Mouse (Mus musculus) spleen, embryonic (tissue): ENCODE results near the gene Mbtps1.

ENCODE experiments used
- CTCF ChIA-PET: fragments of 350-600 bp; sonication (Branson Sonifier 250); formaldehyde crosslinking; loops from one replicate; lab custom pipeline; 2022; lab: Charles Lee

Gene Mbtps1

GRCm38 (mm10) chr8:119563849-119564251 lies 5.3 kb upstream of the Mbtps1 start:
- CTCF ChIA-PET = interaction anchor here (0.7 kb wide), 1 partner anchor 157 kb away, joined by 4 read pairs; no protein-coding TSS in a partner anchor

GRCm38 (mm10) chr8:119559402-119559720 lies 826 bp upstream of the Mbtps1 start:
- CTCF ChIA-PET = interaction anchor here (0.5 kb wide), 1 partner anchor 10 kb away, joined by 3 read pairs; no protein-coding TSS in a partner anchor

- CTCF ChIA-PET = no interaction called here
These were observed 523 bp downstream of the Mbtps1 start for GRCm38 (mm10) chr8:119557821-119558602.

- CTCF ChIA-PET = no interaction called here
These were observed 1.4 kb downstream of the Mbtps1 start for GRCm38 (mm10) chr8:119557132-119557531.

- CTCF ChIA-PET = no interaction called here
These were observed 2.7 kb downstream of the Mbtps1 start for GRCm38 (mm10) chr8:119555861-119556260.

GRCm38 (mm10) chr8:119552967-119553366 lies 5.6 kb downstream of the Mbtps1 start:
- CTCF ChIA-PET = no interaction called here

- CTCF ChIA-PET = no interaction called here
These were observed 9.9 kb downstream of the Mbtps1 start for GRCm38 (mm10) chr8:119548560-119549113.

- CTCF ChIA-PET = interaction anchor here (0.5 kb wide), 1 partner anchor 1011 kb away, joined by 17 read pairs; no protein-coding TSS in a partner anchor
These were observed 11.4 kb downstream of the Mbtps1 start for GRCm38 (mm10) chr8:119547019-119547691.

GRCm38 (mm10) chr8:119545791-119546190 lies 12.7 kb downstream of the Mbtps1 start:
- CTCF ChIA-PET = no interaction called here

- CTCF ChIA-PET = no interaction called here
These were observed 13.4 kb downstream of the Mbtps1 start for GRCm38 (mm10) chr8:119545180-119545579.

GRCm38 (mm10) chr8:119544606-119545005 lies 13.9 kb downstream of the Mbtps1 start:
- CTCF ChIA-PET = no interaction called here

GRCm38 (mm10) chr8:119531973-119532372 lies 26.6 kb downstream of the Mbtps1 start:
- CTCF ChIA-PET = interaction anchor here (0.6 kb wide), 1 partner anchor 93 kb away, joined by 3 read pairs; no protein-coding TSS in a partner anchor

GRCm38 (mm10) chr8:119531397-119531796 lies 27.1 kb downstream of the Mbtps1 start:
- CTCF ChIA-PET = no interaction called here

GRCm38 (mm10) chr8:119530937-119531336 lies 27.6 kb downstream of the Mbtps1 start:
- CTCF ChIA-PET = no interaction called here

GRCm38 (mm10) chr8:119528762-119529161 lies 29.8 kb downstream of the Mbtps1 start:
- CTCF ChIA-PET = no interaction called here

GRCm38 (mm10) chr8:119520102-119520501 lies 38.4 kb downstream of the Mbtps1 start:
- CTCF ChIA-PET = no interaction called here

- CTCF ChIA-PET = interaction anchor here (0.8 kb wide), 1 partner anchor 102 kb away, joined by 3 read pairs; no protein-coding TSS in a partner anchor
These were observed 41.9 kb downstream of the Mbtps1 start for GRCm38 (mm10) chr8:119516674-119517073.

- CTCF ChIA-PET = no interaction called here
These were observed 42.8 kb downstream of the Mbtps1 start for GRCm38 (mm10) chr8:119515767-119516166.

GRCm38 (mm10) chr8:119514940-119515339 lies 43.6 kb downstream of the Mbtps1 start:
- CTCF ChIA-PET = interaction anchor here (0.5 kb wide), 1 partner anchor 49 kb away, joined by 4 read pairs; no protein-coding TSS in a partner anchor

- CTCF ChIA-PET = no interaction called here
These were observed 45.1 kb downstream of the Mbtps1 start for GRCm38 (mm10) chr8:119513405-119513804.

GRCm38 (mm10) chr8:119511722-119512121 lies 46.8 kb downstream of the Mbtps1 start:
- CTCF ChIA-PET = interaction anchor here (0.6 kb wide), 1 partner anchor 1168 kb away, joined by 4 read pairs; no protein-coding TSS in a partner anchor

- CTCF ChIA-PET = no interaction called here
These were observed 48.1 kb downstream of the Mbtps1 start for GRCm38 (mm10) chr8:119510471-119510870.
